Mouse (Mus musculus) heart, embryonic 14.5 days (tissue): ENCODE results near the gene Aktip. TPM values are rescaled to one million over a fixed set of nuclear protein-coding genes. Genes with fewer than 3 reads are reported as not detected.

ENCODE experiments used
- ATAC-seq: fragments of 200-750 bp; cut with Nextera tagmentation; 2 replicates; pipeline ENCODE4 v1.8.0; 2017; ENCODE audit warnings: low read depth, moderate TSS enrichment; ENCODE audit not compliant: insufficient number of reproducible peaks, insufficient read depth, low FRiP score
- H3K27ac ChIP-seq, 2 experiments: fragments of 200-500 bp in 1 of 2; fragments of 300-500 bp in 1 of 2; sonication (generic) in 1 of 2; replicated peaks in 1 of 2; 2 replicates each; pipeline ENCODE4 v1.5.1; 2012 to 2014; ENCODE audit warnings: low read depth in 2 of 2, low read length in 2 of 2, control low read depth in 1 of 2, mild to moderate bottlenecking in 1 of 2, mixed read lengths in 1 of 2; ENCODE audit not compliant: control insufficient read depth in 1 of 2, insufficient read depth in 1 of 2
- H3K27me3 ChIP-seq: fragments of 300-500 bp; sonication (generic); 2 replicates; pipeline ENCODE4 v1.6.1; 2014; ENCODE audit warnings: mild to moderate bottlenecking, low read length, control low read depth; ENCODE audit not compliant: control insufficient read depth, insufficient read depth
- H3K36me3 ChIP-seq: fragments of 300-500 bp; sonication (generic); 2 replicates; pipeline ENCODE4 v1.6.1; 2014; ENCODE audit warnings: mild to moderate bottlenecking, control low read depth, low read length, mixed read lengths; ENCODE audit not compliant: control insufficient read depth, insufficient read depth
- H3K4me1 ChIP-seq, 2 experiments: fragments of 200-500 bp in 1 of 2; fragments of 300-500 bp in 1 of 2; sonication (generic) in 1 of 2; 2 replicates each; pipeline ENCODE4 v1.6.1; 2012 to 2014; ENCODE audit warnings: low read length in 2 of 2, control low read depth in 1 of 2, mixed read lengths in 1 of 2; ENCODE audit not compliant: control insufficient read depth in 2 of 2, insufficient read depth in 2 of 2
- H3K4me2 ChIP-seq: fragments of 300-500 bp; sonication (generic); 2 replicates; pipeline ENCODE4 v1.6.1; 2014; ENCODE audit warnings: mild to moderate bottlenecking, low read length
- H3K4me3 ChIP-seq, 2 experiments: fragments of 200-500 bp in 1 of 2; fragments of 300-500 bp in 1 of 2; sonication (generic) in 1 of 2; 2 replicates each; pipeline ENCODE4 v1.5.1; 2012 to 2014; ENCODE audit warnings: low read length in 2 of 2, mild to moderate bottlenecking in 2 of 2, control low read depth in 1 of 2, low read depth in 1 of 2, moderate library complexity in 1 of 2; ENCODE audit not compliant: control insufficient read depth in 1 of 2, insufficient read depth in 1 of 2
- H3K9ac ChIP-seq: fragments of 300-500 bp; sonication (generic); 2 replicates; pipeline ENCODE4 v1.6.1; 2014; ENCODE audit warnings: mild to moderate bottlenecking, low read length
- H3K9me3 ChIP-seq: fragments of 300-500 bp; sonication (generic); 2 replicates; pipeline ENCODE4 v1.6.1; 2016; ENCODE audit warnings: low read length, control low read depth; ENCODE audit not compliant: control insufficient read depth
- WGBS: fragments of 180-500 bp; shearing (Covaris S2); extraction: QIAGEN DNeasy Blood & Tissue Kit; methylation state at CpG from one replicate; pipeline ENCODE4 v1.1.7; 2014; 5-methylcytosine and 5-hydroxymethylcytosine counted together
- polyA plus RNA-seq: library from polyadenylated mRNA; unstranded; fragments of >200 nt; fragmentation: Nextera tagmentation; extraction: Ambion mirVana; gene quantifications from 2 replicates; pipeline ENCODE4 v1.2.1, GENCODE M21; 2014

Gene Aktip
- polyA plus RNA-seq, 1 experiment from 2014 or later: 53.9 TPM

DNA sequence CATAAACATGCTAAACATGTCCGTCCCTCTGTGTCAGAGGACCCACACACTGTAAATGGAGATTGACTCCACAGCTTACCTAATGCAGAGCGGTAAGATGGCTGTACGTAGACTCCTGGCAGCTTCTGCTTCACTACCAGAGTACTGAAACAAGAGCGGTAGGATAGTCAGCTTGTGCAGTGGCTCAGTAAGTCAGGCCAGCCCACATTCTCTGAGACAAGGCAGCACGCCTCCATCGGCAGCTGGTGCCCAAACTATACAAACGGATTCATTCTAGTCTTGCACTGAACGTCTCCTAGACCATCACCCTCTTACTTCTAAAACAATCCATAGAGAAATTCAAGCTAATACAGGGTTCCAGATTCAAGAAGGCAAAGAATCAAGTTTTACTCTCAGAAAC is 73.0 kb downstream of the Aktip start:
- Histone ChIP-seq H3K4me2 (no peak overlapping the region), H3K27me3 (no peaks in the 10 kb centered on the region), H3K4me3 (no peak overlapping the region), H3K27ac (no peak overlapping the region), H3K36me3 (peaks cover 80% of the 10 kb centered on the region), H3K4me1 (no peaks in the 10 kb centered on the region), H3K9me3 (no peaks in the 10 kb centered on the region), H3K9ac (no peak overlapping the region)
- ATAC-seq: no peak
- WGBS: 88% methylated on average over 8 of the region's 8 CpGs

- Histone ChIP-seq H3K27ac (no peak overlapping the region), H3K9ac (no peak overlapping the region), H3K4me1 (no peaks in the 10 kb centered on the region), H3K9me3 (no peaks in the 10 kb centered on the region), H3K36me3 (peaks cover 97% of the 10 kb centered on the region), H3K4me2 (no peak overlapping the region), H3K27me3 (no peaks in the 10 kb centered on the region), H3K4me3 (no peak overlapping the region)
- 92% methylated on average over 5 of the region's 5 CpGs for WGBS
- ATAC-seq: no peak
Observed at GRCm38 (mm10) chr8:91124315-91124714, 75.5 kb downstream of the Aktip start.

GRCm38 (mm10) chr8:91118131-91118530 is 81.6 kb downstream of the Aktip start:
- no peak for ATAC-seq
- H3K4me3 ChIP-seq: no peak overlapping the region
- H3K9me3 ChIP-seq: no peaks in the 10 kb centered on the region
- H3K4me1 ChIP-seq: no peaks in the 10 kb centered on the region
- H3K27me3 ChIP-seq: no peaks in the 10 kb centered on the region
- H3K27ac ChIP-seq: no peak overlapping the region
- no peak overlapping the region for H3K9ac ChIP-seq
- peaks cover 89% of the 10 kb centered on the region for H3K36me3 ChIP-seq
- 76% methylated on average over 3 of the region's 3 CpGs for WGBS
- no peak overlapping the region for H3K4me2 ChIP-seq

- ATAC-seq: no peak
- Histone ChIP-seq H3K36me3 (peaks cover 88% of the 10 kb centered on the region), H3K9ac (no peak overlapping the region), H3K4me3 (no peak overlapping the region), H3K27me3 (no peaks in the 10 kb centered on the region), H3K27ac (no peak overlapping the region), H3K9me3 (no peaks in the 10 kb centered on the region), H3K4me2 (no peak overlapping the region), H3K4me1 (no peaks in the 10 kb centered on the region)
- 80% methylated on average over 4 of the region's 4 CpGs for WGBS
Observed at GRCm38 (mm10) chr8:91117537-91117936, 82.2 kb downstream of the Aktip start.

DNA sequence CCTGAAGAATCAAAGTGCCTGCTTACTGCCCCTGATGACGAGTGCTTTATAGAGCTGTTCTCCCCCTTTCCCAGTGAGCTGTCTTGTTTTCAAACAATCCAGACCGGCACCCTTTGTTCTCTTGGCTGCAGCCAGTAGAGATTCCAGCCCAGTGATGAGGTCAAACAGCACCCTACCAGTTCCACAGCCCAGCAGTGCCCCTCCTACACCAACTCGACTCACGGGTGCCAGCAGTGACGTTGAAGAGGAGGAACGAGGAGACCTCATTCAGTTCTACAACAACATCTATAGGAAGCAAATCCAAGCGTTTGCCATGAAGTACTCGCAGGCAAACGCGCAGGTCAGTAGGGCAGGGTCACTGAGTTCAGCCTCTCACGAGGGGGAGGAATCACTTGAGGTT is 84.9 kb downstream of the Aktip start:
- Histone ChIP-seq H3K9ac (no peak overlapping the region), H3K27me3 (no peaks in the 10 kb centered on the region), H3K27ac (no peak overlapping the region), H3K36me3 (peaks cover 78% of the 10 kb centered on the region), H3K9me3 (no peaks in the 10 kb centered on the region), H3K4me1 (no peaks in the 10 kb centered on the region), H3K4me2 (no peak overlapping the region), H3K4me3 (no peak overlapping the region)
- 81% methylated on average over 11 of the region's 11 CpGs for WGBS
- ATAC-seq: no peak

GRCm38 (mm10) chr8:91114428-91114827 is 85.3 kb downstream of the Aktip start:
- 89% methylated on average over 5 of the region's 5 CpGs for WGBS
- H3K27me3 ChIP-seq: no peaks in the 10 kb centered on the region
- no peak overlapping the region for H3K9ac ChIP-seq
- no peak overlapping the region for H3K4me2 ChIP-seq
- H3K9me3 ChIP-seq: no peaks in the 10 kb centered on the region
- H3K4me3 ChIP-seq: no peak overlapping the region
- H3K27ac ChIP-seq: no peak overlapping the region
- H3K36me3 ChIP-seq: peaks cover 74% of the 10 kb centered on the region
- ATAC-seq: no peak
- no peaks in the 10 kb centered on the region for H3K4me1 ChIP-seq

GRCm38 (mm10) chr8:91111868-91112477 is 87.8 kb downstream of the Aktip start:
- 78% methylated on average over 5 of the region's 5 CpGs for WGBS
- H3K36me3 ChIP-seq: peaks cover 68% of the 10 kb centered on the region

GRCm38 (mm10) chr8:91106271-91106670 is 93.5 kb downstream of the Aktip start:
- no peak for ATAC-seq
- WGBS: 86% methylated on average over 12 of the region's 12 CpGs
- Histone ChIP-seq H3K4me1 (no peaks in the 10 kb centered on the region), H3K9me3 (no peaks in the 10 kb centered on the region), H3K4me3 (no peak overlapping the region), H3K27ac (no peak overlapping the region), H3K27me3 (no peaks in the 10 kb centered on the region), H3K36me3 (peaks cover 61% of the 10 kb centered on the region), H3K4me2 (no peak overlapping the region), H3K9ac (no peak overlapping the region)

More at GRCm38 (mm10) chr8:91111868-91112477, 87.8 kb downstream of the Aktip start:
- Histone ChIP-seq H3K9me3 (no peaks in the 10 kb centered on the region), H3K4me3 (no peak overlapping the region), H3K4me1 (no peaks in the 10 kb centered on the region), H3K27ac (no peak overlapping the region), H3K9ac (no peak overlapping the region), H3K4me2 (no peak overlapping the region), H3K27me3 (no peaks in the 10 kb centered on the region)
- ATAC-seq: no peak
